Mouse (Mus musculus) ovary, adult 18-20 months (tissue): ENCODE data around the gene Adamtsl1.

Source experiments
- DNase-seq: peaks from one replicate; pipeline ENCODE4 v3.0.0; 2022; ENCODE audit warnings: low spot score, mixed read lengths

Gene Adamtsl1

DNA sequence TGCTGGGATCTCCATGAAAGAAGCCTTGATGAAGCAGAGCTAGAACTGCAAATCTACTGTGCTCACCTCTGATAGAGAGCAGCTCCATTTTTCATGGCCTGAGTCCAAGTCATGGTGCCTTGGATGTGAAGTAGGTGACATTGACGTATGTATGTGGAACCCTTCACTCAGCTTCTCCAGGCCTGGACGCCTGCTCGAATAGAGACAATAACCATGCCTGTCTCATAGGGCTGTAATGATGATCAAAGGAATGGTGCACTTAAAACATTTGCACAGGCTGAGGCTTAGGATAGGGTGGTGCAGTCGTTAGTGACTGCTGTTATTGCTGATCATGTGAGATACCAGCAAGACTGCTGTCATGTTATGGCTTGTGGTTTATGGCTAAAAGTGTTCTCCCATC is 801.1 kb downstream of the Adamtsl1 start:
- DNase-seq = no peak

DNA sequence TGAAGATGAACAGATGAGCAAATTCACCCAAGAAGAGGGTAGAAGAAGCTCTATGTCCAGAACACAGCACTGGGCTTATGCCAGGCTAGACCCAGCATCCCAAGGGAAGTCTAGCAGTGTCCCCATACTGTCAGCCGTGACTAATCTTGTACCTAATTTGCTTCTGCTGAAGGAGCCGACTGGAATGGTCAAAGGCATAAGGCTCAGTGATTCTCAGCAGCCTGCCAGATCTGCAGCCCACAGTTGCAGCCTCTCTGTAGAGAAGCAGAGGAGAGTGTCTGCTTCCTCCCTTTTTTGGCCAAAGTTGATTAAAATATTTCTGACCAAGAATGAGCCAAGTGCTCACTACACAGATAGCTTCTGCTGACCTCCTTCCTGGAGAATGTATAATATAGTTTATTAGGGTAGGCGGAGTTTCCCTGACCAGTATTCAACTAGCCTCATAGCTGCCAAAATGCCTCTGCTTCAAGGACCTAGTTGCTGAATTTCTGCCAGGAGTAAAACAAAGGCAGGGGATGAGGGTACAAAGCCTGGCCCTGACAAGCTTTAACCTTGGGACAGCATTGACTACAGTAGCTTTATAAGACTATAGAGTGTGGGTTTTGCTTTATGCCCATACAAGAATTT is 804.1 kb downstream of the Adamtsl1 start:
- no peak for DNase-seq

DNA sequence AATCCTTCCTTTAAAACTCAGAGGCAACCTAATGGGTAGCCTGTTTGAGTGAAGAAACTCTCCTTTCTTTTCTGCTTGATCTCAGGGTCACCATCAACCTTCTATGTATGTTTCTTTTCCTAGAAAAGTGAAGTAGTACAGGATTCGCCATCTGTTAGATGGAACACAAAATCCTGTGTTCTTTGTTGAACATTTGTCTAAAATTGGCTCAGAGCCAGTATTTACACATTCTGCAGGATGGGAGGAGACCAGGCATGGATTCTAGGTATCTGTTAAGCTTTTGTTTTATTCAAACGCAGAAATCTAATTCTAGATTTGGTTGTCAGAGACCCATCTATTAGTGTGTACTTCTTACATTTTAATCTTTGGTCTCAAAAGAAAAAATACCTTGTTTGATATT is 811.4 kb downstream of the Adamtsl1 start:
- DNase-seq = no peak

DNA sequence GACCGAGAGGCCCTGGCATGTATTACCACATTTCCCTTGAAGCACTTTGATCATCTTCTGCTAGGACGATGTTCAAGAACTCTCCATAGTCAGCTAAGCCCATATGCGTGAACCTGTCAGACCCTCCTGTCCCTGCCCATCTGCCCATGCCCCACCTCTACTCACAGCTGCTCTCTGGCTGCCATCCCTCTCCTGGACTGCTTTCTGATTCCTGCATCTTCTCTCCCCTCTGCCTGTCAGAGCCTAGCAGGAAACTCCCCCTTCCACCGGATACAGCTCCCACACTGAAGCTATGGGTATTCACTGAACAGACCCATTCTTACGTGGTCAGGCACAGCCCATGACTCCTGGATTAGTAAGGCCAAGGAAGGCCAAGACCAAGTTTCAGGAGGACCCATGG is 812.0 kb downstream of the Adamtsl1 start:
- DNase-seq = no peak

DNA sequence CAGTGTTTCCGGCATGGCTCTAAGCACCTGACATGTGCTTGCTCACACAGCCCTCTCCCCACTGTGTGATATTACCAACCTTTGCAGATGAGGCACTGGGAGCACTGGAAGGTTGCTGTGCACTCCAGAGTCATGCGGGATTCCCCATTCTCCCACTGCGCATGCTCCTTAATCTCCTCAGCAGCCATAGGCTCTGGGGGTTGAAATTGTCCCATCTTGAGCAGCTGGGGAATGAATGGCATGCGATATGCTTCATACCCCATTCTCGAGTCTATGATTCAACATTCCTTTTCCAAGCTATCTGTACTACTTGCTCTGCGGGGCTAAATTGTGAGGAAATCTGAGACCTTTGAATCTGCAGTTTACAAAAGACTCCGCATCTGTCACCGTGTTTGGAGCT is 812.7 kb downstream of the Adamtsl1 start:
- DNase-seq = no peak

DNA sequence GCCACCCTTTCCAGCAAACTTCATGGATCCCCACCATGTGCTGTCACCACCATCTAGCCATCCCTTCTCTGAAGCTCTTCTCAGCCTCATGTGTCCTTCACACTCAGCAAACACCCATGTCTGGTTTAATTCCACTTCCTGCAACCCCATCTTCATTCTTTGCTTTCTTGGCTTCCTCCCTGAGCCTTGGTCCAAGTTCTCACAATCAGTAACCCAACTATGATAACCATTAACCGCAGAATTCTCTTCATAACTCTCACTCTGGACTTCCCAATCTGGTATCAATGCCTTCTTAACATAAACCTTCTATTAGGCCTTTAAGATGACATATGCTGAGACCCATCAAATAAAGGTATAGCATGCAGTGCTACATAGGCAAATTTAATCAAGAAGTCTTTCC is 815.5 kb downstream of the Adamtsl1 start:
- DNase-seq = no peak

DNA sequence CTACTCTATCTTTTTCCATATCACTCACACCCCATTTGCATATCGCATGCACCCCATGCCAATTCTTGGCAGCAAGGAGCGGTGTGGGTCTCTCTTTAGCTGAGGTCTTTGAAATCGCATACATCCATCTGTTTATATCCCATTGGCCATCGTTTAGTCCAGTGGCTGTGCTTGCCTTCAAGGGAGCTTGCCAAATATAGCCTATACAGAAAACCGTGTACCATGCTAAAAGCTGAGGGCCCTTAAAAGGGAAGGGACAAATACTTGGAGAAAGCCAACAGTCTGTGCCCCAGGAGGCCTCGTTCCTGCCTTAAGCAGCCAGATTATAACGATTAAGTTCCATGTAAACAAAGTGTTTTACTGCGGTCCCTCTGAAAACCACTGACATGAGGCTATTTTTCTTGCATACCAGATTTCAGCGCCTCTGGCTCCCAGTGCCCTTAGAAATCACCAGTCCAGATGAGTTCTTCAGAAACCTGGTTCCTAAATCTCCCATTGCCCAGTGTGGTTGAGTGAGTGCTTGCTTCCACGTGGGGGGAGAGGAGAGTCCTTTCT is 822.0 kb downstream of the Adamtsl1 start:
- DNase-seq = no peak

DNA sequence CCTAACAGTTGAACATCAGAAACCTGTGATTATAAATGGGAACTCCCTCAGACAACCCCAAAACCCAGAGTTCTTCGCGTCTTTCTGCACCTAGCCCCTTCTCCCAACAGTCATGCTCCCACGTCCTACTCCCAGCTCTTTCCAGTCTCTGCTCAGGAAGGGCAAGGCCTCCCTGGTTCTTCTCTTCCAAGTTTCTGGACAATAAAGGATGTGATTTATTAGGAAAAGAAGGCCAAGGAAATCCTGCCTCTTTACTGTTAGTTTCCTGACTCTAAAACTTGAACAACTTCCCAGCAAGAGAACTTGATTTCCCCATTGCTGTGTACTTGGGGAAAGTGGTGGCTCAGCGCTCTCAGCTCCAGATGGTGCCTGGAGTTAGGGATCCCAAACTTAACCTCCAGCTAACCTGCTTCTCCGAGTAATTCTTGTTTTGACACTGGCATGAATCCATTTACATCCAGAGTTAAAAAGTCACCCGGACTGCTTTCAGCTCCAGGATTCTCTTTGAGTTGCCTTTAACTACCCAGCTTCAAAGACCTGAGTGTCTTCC is 823.3 kb downstream of the Adamtsl1 start:
- DNase-seq = no peak

DNA sequence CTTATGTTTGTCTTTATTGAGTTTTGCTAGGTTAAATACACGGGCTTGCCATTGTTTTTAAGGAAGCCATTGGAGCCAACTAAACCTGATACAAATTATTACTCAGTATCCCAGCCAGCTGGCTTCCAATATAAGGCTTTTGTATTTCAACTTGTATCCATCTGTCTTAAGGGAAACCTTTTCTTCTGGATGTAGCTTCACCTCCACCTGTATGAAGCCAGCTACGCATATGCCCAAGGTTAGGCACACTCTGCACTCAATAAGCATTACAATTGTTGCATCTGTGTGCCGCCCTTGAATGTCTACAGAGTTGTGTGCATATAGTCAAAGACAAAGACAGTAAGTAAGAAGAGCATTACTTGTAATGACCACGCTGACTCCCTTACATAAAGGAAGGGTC is 835.4 kb downstream of the Adamtsl1 start:
- DNase-seq = no peak

DNA sequence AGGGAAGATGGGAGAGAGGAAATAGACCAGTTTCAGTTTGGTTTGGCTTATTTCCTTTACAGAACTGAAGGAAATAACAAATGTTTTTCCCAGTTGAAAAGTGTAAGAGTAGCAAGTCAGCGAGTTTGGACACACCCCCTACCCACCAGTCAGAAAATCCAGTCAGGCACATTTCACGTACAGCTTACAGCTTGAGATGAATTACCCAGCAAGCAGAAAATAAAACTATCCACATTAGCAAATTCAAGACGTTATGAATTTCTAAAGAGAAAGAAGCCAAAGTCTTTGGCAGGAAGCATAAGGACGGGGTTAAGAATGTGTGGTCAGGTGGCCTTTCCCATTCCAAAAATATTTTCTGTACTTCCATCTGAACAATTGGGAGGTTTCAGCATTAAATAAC is 838.1 kb downstream of the Adamtsl1 start:
- no peak for DNase-seq

DNA sequence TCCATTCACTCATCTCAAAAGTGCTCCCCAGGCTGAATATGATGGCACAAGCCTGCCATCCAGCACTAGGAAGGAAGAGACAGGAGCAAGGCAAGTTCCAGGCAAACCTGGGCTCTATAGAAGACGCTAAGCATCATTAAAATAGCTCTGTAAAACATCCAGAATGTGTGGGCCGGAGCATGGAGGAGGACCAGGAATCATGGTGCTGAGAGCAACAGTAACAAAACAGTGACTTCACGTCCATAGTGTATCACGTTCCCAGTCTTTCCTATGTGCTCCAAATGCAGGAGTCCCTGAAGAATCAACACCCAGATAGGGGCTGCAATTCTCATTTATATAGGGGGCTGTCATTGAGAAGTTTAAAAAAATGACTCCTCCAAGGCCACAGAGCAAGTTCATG is 839.6 kb downstream of the Adamtsl1 start:
- no peak for DNase-seq

DNA sequence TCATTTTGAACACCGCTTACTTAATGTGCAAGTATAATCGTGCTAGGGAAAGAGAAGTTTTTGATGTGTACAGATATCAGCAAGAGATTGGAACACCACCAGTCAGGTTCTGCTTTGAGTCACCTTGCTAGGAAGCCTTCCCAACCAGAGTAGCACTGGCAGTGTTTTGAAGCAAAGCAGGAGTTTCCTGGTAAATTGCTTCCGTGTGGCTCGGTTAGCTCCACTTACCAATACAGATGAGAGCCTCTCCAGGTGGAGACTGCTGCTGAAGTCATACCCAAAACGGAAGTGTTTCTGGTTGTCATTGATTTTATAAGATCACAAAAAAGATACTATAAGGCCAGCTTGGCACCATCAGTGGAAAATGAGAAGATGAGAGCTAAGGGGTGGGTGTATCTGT is 845.4 kb downstream of the Adamtsl1 start:
- no peak for DNase-seq

DNA sequence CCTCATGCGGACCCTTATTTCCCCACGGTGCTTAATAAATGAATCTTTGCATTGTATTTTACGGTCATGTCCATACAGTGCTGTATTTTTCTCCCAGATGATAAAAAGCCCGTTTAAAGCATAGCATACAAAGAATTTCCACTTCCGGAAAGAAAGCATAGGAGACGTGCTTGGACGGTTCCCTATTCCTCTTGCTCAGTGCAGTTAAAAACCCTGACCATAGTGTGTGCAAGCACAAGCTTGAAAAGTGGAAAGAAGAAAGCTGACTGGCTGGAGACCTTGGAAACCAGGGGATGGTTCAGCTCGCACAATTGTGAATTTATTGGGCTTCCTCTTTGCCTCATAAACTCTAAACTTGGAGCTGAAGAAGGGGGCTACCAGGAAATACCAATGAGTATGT is 855.1 kb downstream of the Adamtsl1 start:
- no peak for DNase-seq

DNA sequence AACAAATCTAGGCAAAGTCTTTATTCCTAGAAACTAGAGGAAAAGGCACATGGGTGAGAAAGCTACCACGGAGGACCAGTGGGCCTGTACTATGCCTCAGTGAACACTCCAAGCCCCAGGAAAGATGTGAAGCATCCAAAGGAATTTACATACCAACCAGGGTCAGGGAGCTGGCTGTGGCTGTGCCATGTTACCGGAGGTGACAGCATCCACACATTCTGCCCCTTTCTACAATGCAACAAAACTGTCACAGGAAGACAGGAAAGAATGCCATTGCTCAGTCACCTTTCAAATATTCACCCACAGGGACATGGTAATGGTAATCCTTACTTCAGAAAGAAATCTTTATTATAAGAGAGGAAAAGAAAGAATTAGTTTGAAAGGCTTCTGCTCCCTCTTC is 859.2 kb downstream of the Adamtsl1 start:
- DNase-seq = no peak

DNA sequence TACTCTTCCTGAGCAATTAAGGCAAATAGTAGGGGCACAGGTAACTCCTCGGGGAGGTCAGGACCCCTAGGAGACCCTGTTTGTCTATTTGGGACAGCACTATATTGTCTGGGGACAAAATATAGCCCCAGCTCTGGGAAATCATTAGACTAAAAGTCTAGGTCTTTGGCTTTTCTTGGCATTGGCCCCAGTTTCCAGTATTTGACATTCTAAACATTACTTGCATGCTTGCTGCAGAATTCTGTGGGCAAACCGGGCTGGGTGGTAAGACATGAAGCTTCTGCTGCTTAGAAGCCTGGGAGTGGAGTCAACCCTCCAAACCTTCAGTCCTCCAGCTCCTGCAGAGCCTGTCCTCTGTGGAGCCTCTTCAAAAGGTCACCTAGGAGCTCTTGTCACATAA is 869.2 kb downstream of the Adamtsl1 start:
- no peak for DNase-seq

DNA sequence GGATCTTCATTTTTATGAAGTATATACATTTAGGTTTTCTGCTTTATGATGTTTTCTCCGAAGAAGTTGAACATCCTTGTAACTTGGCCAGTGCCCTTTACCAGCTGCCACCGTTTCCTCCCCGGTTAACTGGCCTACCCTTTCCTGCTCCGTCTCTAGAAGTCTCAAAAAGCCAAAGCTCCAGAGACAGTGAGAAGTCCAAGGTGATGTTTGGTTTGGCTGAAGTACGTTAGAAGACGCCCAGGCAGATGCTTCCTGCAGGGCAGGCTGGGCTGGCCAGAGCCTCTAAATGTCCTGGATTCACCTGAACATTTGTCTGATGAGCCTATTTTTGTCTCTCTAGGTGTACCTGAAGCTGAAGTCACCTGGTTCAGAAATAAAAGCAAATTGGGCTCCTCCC is 871.1 kb downstream of the Adamtsl1 start:
- DNase-seq = no peak

DNA sequence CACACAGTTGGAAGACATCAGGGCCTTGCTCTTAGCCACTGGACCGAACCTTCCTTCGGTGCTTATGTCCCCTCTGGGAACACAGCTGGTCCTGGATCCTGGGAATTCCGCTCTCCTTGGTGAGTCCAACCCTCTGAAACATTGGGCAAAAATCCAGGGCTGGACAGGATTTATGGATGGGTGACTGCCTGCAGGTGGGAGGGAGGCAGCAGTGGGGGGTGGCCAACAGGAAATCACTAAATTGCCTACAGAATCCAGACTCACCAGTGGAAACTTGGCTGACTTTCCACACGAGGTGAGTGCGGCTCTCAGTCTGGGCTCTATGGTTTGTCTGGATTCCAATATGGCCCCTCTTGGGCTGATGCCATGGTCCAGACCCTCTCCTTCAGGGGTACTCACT is 874.5 kb downstream of the Adamtsl1 start:
- DNase-seq = no peak

DNA sequence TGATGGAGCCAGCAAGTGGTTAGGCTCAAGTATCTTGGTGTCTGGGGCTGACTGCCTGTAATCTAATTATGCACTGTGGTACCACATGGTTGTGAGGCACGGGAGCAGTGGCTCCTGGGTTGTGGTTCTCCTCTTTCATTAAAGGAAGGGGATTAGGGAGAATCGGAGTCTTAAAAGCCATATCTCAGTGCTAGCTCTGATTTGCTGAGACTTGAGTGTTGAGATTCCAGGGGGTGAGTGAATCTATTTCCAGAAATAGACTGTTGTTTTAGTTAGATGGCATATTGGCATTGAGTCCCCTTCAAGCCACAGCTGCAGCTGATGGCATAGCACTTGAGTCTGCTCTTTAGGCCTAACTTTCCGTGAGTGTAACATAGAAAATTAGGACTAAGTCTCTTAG is 877.2 kb downstream of the Adamtsl1 start:
- no peak for DNase-seq

DNA sequence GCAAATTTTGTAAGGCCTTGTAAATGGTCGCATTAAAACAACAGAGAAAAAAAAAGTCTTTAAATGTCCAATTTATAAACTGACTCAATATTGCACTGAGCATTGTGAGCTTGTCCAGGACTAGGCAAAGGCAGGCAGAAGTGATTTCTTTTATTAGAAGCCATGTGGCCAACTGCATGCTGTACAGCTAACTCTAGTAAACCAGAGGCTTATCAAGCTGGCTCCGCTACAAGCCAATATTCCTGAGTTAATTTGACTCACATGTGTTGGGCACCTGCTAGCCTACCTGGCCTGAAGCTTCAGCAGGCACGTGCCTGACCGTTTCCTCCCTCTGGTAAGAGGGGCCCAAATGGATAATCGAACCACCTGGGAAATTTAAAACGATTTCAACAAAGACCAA is 881.7 kb downstream of the Adamtsl1 start:
- no peak for DNase-seq

DNA sequence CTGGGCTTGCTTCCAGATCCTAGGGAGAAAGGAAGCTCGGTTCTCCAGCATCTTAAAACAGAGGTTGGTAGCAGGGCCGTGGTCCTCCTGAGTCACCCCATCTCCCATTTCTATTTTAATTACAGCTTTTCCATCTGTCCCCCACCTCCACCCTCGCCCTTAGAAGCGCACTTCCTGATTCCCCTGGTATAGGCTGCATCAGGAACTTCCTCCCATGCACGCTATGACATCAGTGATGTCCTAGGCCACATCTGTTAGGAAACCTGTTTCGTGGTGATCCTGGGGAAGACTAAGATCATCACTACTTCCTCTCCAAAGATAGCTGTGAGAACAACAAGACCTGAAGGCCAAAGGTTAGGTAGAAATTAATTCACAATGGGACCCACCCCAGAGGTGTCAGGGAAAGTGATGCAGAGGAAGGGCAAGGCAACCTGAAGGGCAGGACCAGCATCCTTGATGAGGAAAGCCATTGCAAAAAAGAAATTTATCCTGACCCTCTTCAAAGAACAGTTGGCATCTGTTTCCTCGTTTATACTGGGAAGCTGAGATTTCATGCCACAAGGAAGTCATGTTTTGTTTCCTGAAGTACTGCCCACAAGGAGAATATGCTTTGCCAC is 882.8 kb downstream of the Adamtsl1 start:
- DNase-seq = no peak

DNA sequence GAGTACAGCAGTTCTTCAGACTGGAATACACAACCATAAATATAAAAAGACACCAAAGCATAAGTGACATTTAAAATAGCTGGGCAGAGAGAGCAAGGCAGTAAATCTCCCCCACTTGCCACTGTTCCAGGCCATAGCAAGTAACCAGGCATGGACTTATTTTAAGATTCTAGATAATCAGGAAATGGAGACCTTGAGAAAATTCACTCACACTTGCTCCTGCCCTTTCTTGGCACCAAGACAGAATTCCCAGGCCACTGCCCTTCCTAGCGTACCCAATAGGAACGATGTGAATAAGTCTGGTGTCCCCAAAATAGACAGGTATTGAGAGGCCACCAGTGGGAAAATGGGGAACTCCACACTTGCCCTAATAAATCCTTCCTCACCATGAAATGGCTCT is 883.5 kb downstream of the Adamtsl1 start:
- DNase-seq = no peak

DNA sequence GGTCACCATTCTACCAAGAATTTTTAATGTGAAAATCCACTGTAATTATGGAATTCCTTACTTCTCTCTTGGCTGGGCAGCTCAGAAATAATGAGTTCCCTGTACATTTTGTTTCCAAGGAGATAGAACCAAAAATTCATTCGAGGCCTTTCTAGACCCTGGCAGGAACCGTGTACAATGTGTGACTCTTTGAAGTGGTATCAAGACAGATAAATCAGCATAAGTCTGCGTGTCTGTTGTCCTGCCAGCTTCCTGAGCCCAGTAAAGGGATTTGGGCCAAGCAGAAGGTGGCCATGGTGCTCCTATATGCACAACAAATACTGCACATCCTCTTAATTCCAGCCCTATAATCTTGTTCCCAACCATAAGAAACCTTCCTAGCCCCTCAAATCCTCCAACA is 887.1 kb downstream of the Adamtsl1 start:
- no peak for DNase-seq

DNA sequence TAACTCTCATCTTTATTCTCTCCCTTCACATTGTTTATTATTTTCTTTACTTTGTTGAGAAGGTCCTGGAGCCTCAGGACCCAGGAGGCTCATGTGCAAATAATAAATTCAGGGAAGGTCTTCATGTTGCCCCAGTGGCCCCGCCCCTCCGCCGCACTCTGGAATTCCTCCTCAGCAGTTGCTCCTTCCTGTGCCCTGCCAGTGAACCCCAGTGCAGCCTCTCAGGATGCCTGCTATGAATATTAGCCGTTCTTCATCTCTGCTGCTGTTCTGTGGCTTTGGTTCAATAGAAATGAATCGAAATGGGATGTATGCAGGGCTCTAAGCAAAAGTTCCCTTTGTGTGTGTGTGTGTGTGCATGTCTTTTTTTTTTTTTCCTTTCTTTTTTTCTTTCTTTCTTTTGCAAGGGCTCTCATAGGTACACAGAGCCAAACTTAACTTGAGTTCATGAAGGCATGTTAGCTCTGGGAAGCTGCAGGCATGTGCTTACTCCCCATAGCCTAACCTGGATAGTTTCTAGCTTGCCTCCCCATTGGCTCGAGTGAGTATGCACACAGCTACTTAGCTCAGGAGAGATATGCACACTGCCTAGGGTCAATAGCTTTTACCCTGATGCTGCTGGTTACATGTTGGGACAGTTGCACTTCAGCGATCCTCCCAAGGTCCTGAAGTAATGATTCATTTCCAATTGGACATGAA is 892.7 kb downstream of the Adamtsl1 start:
- no peak for DNase-seq
